Mouse (Mus musculus) heart, adult 8-10 months (tissue): ENCODE data around the gene Uqcrq. TPM values are rescaled to one million over a fixed set of nuclear protein-coding genes. Genes with fewer than 3 reads are reported as not detected.

ENCODE experiments used
- DNase-seq: peaks from one replicate; pipeline ENCODE4 v3.0.0; 2022; ENCODE audit warnings: low spot score
- microRNA-seq: library from miRNA; unstranded; fragments of <30 nt; microRNA quantifications from one replicate; pipeline ENCODE4 v1.2.0, GENCODE M21; 2022
- total RNA-seq, 4 experiments: library from RNA; stranded (reverse); gene quantifications; 2 replicates each; pipeline ENCODE4 v1.2.4; 2022

Gene Uqcrq
- total RNA-seq, 4 experiments from 2014 or later = 2,591 to 2,839 (median 2,740) TPM

DNA sequence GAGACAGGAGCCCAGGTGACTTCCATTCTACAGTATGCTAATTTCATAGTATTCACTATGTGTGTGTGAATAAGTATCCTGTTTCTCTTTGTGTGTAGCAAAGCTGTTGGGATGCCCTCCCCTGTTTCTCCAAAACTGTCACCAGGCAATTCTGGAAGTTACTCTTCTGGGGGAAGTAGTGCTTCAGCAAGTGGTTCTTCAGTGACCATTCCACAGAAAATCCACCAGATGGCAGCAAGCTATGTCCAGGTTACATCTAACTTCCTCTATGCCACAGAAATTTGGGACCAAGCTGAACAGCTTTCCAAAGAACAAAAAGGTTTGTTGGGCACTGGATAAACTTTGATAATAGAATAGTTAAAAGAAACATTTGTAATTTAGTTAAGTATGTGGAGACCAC lies 18.9 kb downstream of the Uqcrq start:
- no peak for DNase-seq

- no peak for DNase-seq
Observed at GRCm38 (mm10) chr11:53403638-53404037, 27.0 kb downstream of the Uqcrq start.

DNA sequence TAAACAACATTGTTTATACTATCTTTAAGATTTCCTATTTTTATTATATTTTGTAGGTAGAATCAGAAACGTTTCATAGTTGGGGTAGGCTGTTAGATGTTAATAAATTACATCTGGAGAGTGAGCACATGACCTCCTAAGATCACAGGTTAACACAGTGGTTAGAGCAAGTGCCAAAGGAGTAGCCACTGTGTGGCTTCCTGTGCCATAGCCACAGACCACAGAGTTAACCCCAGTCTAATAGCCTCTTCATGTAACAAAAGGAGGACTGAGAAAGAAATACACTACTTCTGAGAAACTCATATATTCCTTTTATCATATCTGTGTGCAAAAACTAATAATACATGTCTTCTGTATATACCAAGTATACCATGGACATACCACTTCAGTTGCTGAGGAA lies 36.8 kb downstream of the Uqcrq start:
- DNase-seq = no peak

DNA sequence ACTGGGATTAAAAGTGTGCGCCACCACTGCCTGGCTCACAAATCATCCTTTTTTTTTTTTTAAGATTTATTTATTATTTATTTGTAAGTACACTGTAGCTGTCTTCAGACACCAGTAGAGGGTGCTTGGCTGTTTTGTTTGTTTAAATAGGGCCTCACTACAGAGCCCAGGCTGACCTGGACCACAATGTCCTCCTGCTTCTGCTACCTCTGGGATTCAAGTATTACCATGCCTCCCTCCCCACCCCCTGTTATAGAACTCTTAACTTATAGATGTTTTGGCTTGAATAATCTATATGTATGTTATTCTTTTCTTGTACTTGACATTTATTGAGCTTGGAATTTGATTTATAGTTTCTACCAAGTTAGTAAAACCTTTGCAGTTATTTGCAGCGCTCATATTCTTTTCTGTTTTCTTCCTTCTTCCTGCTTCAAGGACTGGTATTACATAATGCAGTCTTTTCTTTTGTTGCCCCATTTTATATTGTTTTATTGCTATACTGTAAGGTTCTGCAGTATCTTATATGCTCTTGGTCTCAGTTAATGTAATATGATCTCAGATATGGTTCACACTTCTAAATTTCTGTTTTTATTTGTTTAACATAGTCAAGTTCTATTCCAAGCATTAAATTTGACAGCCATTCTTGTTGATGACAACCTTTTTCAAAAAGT lies 46.7 kb downstream of the Uqcrq start:
- DNase-seq = no peak

DNA sequence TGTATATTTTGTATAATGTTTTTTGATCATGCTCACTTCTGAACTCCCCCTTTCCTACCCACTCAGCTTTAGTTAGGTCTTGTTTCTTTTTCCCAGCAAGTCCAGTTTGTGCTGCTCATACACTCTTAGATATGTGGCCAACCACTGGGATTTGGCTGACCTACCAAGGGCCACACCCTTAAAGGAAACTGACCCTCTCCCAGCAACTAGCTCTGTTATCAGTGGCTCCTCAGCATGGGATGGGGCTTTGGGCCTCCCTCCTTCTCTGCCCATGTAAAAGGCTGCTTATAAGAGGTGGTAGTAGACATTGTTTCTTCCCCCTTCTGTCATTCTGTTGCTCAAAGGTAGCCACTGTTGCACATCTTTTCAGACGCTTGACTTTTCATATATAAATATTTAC lies 51.7 kb downstream of the Uqcrq start:
- no peak for DNase-seq

Small RNA genes lying within 50 kb of the gene (microRNA-seq; reads per million reads assigned to microRNA genes)
- gene Mir6920 = not detected

Other genes with a start within 250 kb of the Uqcrq start
- gene Hspa4, start 130.4 kb downstream of the Uqcrq start, total RNA-seq = 100 to 1,000 TPM; 113 to 135 (median 122) TPM
- 10 to 100 TPM in 1 of 4 experiments, 1 to 10 TPM in 3; 6.6 to 10.6 (median 6.7) TPM for gene Zcchc10, start 106.2 kb downstream of the Uqcrq start, total RNA-seq
- 10 to 100 TPM; 73.2 to 91.8 (median 82.4) TPM for gene Aff4, start 80.0 kb downstream of the Uqcrq start, total RNA-seq
- not detected for gene Leap2, start 7.7 kb downstream of the Uqcrq start, total RNA-seq
- under 1 TPM; 0.14 to 0.44 (median 0.29) TPM for gene Gdf9, start 192 bp upstream of the Uqcrq start, total RNA-seq
- not detected for gene Gm10447, start 26.3 kb upstream of the Uqcrq start, total RNA-seq
- gene Shroom1, start 26.4 kb upstream of the Uqcrq start, total RNA-seq = under 1 TPM; 0.57 to 0.82 (median 0.73) TPM
- gene Gm9837, start 39.6 kb upstream of the Uqcrq start, total RNA-seq = not detected
- not detected for gene Gm9945, start 49.3 kb upstream of the Uqcrq start, total RNA-seq
- under 1 TPM; 0.22 to 0.44 (median 0.34) TPM for gene Sowaha, start 49.4 kb upstream of the Uqcrq start, total RNA-seq
- gene Sept8, start 88.4 kb upstream of the Uqcrq start, total RNA-seq = 10 to 100 TPM; 22.3 to 27.2 (median 25.6) TPM
- gene Kif3a, start 136.5 kb upstream of the Uqcrq start, total RNA-seq = 10 to 100 TPM in 1 of 4 experiments, 1 to 10 TPM in 3; 8.2 to 10.3 (median 8.8) TPM
- not detected for gene Il4, start 187.8 kb upstream of the Uqcrq start, total RNA-seq
- not detected for gene Il13, start 203.9 kb upstream of the Uqcrq start, total RNA-seq